Mouse (Mus musculus): ENCODE data around the gene Zfp334.

Gene Zfp334

GRCm38 (mm10) chr2:165387844-165388495 lies at the start of gene Zfp334:
TSS of gene Zfp334 (minus strand) at chr2:165388259.
- DNase-seq (ENCODE audit: extremely low read depth, low read depth, low spot score), result no peak

GRCm38 (mm10) chr2:165428694-165429093 lies 40.6 kb upstream of the Zfp334 start:
- no peak for DNase-seq (ENCODE audit: extremely low read depth, low read depth, low spot score)

- DNase-seq (ENCODE audit: extremely low read depth, low read depth, low spot score), result no peak
These were observed 32.1 kb upstream of the Zfp334 start for GRCm38 (mm10) chr2:165420195-165420594.

- no peak for DNase-seq (ENCODE audit: extremely low read depth, low read depth, low spot score)
These were observed 31.6 kb upstream of the Zfp334 start for GRCm38 (mm10) chr2:165419670-165420111.

GRCm38 (mm10) chr2:165418577-165418976 lies 30.5 kb upstream of the Zfp334 start:
- no peak for DNase-seq (ENCODE audit: extremely low read depth, low read depth, low spot score)

GRCm38 (mm10) chr2:165417291-165417690 lies 29.2 kb upstream of the Zfp334 start:
- DNase-seq (ENCODE audit: extremely low read depth, low read depth, low spot score), result no peak

- DNase-seq (ENCODE audit: extremely low read depth, low read depth, low spot score), result no peak
These were observed 27.7 kb upstream of the Zfp334 start for GRCm38 (mm10) chr2:165415795-165416194.

- no peak for DNase-seq (ENCODE audit: extremely low read depth, low read depth, low spot score)
These were observed 27.2 kb upstream of the Zfp334 start for GRCm38 (mm10) chr2:165415141-165415721.

- DNase-seq (ENCODE audit: extremely low read depth, low read depth, low spot score), result no peak
These were observed 26.3 kb upstream of the Zfp334 start for GRCm38 (mm10) chr2:165414321-165414720.

- no peak for DNase-seq (ENCODE audit: extremely low read depth, low read depth, low spot score)
These were observed 25.8 kb upstream of the Zfp334 start for GRCm38 (mm10) chr2:165413884-165414283.

- no peak for DNase-seq (ENCODE audit: extremely low read depth, low read depth, low spot score)
These were observed 19.7 kb upstream of the Zfp334 start for GRCm38 (mm10) chr2:165407700-165408301.

- no peak for DNase-seq (ENCODE audit: extremely low read depth, low read depth, low spot score)
These were observed 17.3 kb upstream of the Zfp334 start for GRCm38 (mm10) chr2:165405351-165405750.

- DNase-seq (ENCODE audit: extremely low read depth, low read depth, low spot score), result no peak
These were observed 16.9 kb upstream of the Zfp334 start for GRCm38 (mm10) chr2:165404951-165405350.

- DNase-seq (ENCODE audit: extremely low read depth, low read depth, low spot score), result no peak
These were observed 10.2 kb upstream of the Zfp334 start for GRCm38 (mm10) chr2:165398164-165398785.

- DNase-seq (ENCODE audit: extremely low read depth, low read depth, low spot score), result no peak
These were observed 9.6 kb upstream of the Zfp334 start for GRCm38 (mm10) chr2:165397502-165398163.

- DNase-seq (ENCODE audit: extremely low read depth, low read depth, low spot score), result no peak
These were observed 8.9 kb upstream of the Zfp334 start for GRCm38 (mm10) chr2:165396831-165397501.

GRCm38 (mm10) chr2:165392156-165392555 lies 4.1 kb upstream of the Zfp334 start:
- no peak for DNase-seq (ENCODE audit: extremely low read depth, low read depth, low spot score)

GRCm38 (mm10) chr2:165391561-165391960 lies 3.5 kb upstream of the Zfp334 start:
- DNase-seq (ENCODE audit: extremely low read depth, low read depth, low spot score), result no peak

- no peak for DNase-seq (ENCODE audit: extremely low read depth, low read depth, low spot score)
These were observed 1.4 kb upstream of the Zfp334 start for GRCm38 (mm10) chr2:165389299-165389952.

GRCm38 (mm10) chr2:165387370-165387769 lies 689 bp downstream of the Zfp334 start:
- no peak for DNase-seq (ENCODE audit: extremely low read depth, low read depth, low spot score)

All from fat pad, adult 2 months (tissue).